Mouse (Mus musculus) heart, postnatal 0 days (tissue): ENCODE results near the gene Myod1. TPM values are rescaled to one million over a fixed set of nuclear protein-coding genes. Genes with fewer than 3 reads are reported as not detected.

Source experiments
- ATAC-seq: fragments of 200-750 bp; cut with Nextera tagmentation; 2 replicates; pipeline ENCODE4 v1.8.0; 2017; ENCODE audit warnings: low read depth, moderate number of reproducible peaks, moderate library complexity; ENCODE audit not compliant: insufficient read depth
- DNase-seq: peaks from one replicate; pipeline ENCODE4 v3.0.0-alpha.2; 2016; ENCODE audit warnings: low spot score
- H3K27ac ChIP-seq: fragments of 300-500 bp; sonication (generic); 2 replicates; pipeline ENCODE4 v1.5.1; 2014; ENCODE audit warnings: low read depth, mild to moderate bottlenecking
- H3K27me3 ChIP-seq: fragments of 300-500 bp; sonication (generic); 2 replicates; pipeline ENCODE4 v1.6.1; 2014; ENCODE audit warnings: low read length, mixed read lengths; ENCODE audit not compliant: control insufficient read depth, insufficient read depth
- H3K36me3 ChIP-seq: fragments of 300-500 bp; sonication (generic); replicated peaks from 2 replicates; pipeline ENCODE4 v1.6.1; 2014; ENCODE audit warnings: low read length, mixed read lengths; ENCODE audit not compliant: control insufficient read depth, insufficient read depth
- H3K4me1 ChIP-seq: fragments of 300-500 bp; sonication (generic); 2 replicates; pipeline ENCODE4 v1.6.1; 2014; ENCODE audit warnings: antibody characterized with exemption; ENCODE audit not compliant: control insufficient read depth, insufficient read depth
- H3K4me2 ChIP-seq: fragments of 300-500 bp; sonication (generic); 2 replicates; pipeline ENCODE4 v1.6.1; 2014; ENCODE audit warnings: low read depth, mild to moderate bottlenecking, low read length, moderate library complexity
- H3K4me3 ChIP-seq: fragments of 300-500 bp; sonication (generic); 2 replicates; pipeline ENCODE4 v1.5.1; 2014; ENCODE audit warnings: low read depth, low read length
- H3K9ac ChIP-seq: fragments of 300-500 bp; sonication (generic); replicated peaks from 2 replicates; pipeline ENCODE4 v1.6.1; 2014; ENCODE audit warnings: low read depth, low read length, mixed read lengths
- H3K9me3 ChIP-seq: fragments of 300-500 bp; sonication (generic); replicated peaks from 2 replicates; pipeline ENCODE4 v1.6.1; 2016; ENCODE audit warnings: low read length; ENCODE audit not compliant: control insufficient read depth
- CTCF ChIP-seq: IDR thresholded peaks from 2 replicates; pipeline ENCODE4 v1.5.1; 2016; ENCODE audit warnings: antibody characterized with exemption, control low read depth, low read depth
- EP300 ChIP-seq: IDR thresholded peaks from 2 replicates; pipeline ENCODE4 v1.6.1; 2016; ENCODE audit warnings: antibody characterized with exemption, low read depth
- WGBS: fragments of 180-500 bp; shearing (Covaris S2); extraction: QIAGEN DNeasy Blood & Tissue Kit; methylation state at CpG from one replicate; pipeline ENCODE4 v1.1.7; 2014; 5-methylcytosine and 5-hydroxymethylcytosine counted together
- polyA plus RNA-seq: library from polyadenylated mRNA; unstranded; fragments of >200 nt; fragmentation: Nextera tagmentation; extraction: Ambion mirVana; gene quantifications from 2 replicates; pipeline ENCODE4 v1.2.1, GENCODE M21; 2015
- total RNA-seq: library from RNA; depleted of rRNA; stranded (reverse); fragments of >200 nt; gene quantifications from 2 replicates; pipeline ENCODE4 v1.2.3, GENCODE M21; 2014; ENCODE audit warnings: low replicate concordance

Gene Myod1
- total and polyA plus RNA-seq, 2 experiments from 2014 or later, result not detected

DNA sequence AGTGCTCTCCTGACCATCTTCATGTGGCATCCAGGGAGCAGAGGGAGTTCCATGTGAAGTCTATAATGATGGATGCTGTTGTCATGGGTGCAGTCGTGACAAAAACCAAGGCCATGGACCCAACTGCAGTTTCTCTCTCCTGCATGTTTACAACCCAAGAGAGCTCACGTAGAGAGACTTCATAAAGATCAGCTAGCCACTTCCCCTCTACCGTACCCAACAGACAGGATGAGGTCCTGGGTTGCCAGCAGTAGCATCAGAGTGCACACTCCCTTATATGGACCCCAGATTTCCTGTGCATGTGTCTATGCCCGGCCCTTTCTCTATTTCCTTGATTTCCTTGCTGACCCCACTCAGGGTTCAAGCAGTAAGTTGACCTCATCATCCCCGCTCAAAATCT lies 15.4 kb downstream of the Myod1 start:
- TF ChIP-seq CTCF (no peak), EP300 (no peak)
- WGBS, result 43% methylated on average over 5 of the region's 5 CpGs
- H3K27me3 ChIP-seq, result peaks cover 36% of the 10 kb centered on the region

DNA sequence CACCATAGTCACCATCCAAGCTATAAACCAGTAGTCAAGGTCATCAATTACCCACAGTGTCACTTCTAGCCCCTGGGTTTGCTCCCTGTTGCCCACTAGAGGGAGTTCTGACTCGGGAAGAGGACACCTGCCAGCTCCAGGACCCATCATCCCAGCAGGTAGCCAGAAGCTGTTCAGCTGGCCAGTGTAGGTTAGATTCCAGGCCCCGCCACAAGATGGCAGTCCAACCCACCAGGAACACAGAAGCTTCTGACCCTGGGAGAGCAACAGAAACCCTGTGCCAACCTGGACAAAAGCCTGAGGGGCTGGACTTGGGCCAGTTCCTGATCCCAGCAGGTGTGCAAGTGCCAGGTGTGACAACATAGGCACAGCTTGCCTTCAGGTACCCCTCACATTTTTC lies 16.8 kb downstream of the Myod1 start:
- peaks cover 50% of the 10 kb centered on the region for H3K27me3 ChIP-seq
- 0% methylated on average over 2 of the region's 2 CpGs for WGBS
- no peak overlapping the region for H3K4me3 ChIP-seq
- DNase-seq (peak; percentile 41), ATAC-seq (peak; percentile 39)
- no peaks in the 10 kb centered on the region for H3K9me3 ChIP-seq
- no peak overlapping the region for H3K9ac ChIP-seq
- H3K36me3 ChIP-seq, result no peaks in the 10 kb centered on the region
- H3K27ac ChIP-seq, result no peak overlapping the region
- no peak overlapping the region for H3K4me2 ChIP-seq
- peaks cover 7% of the 10 kb centered on the region; the same call in 1 of the 2 replicates for H3K4me1 ChIP-seq
- TF ChIP-seq CTCF (peak; percentile 84), EP300 (no peak)

More for the DNA sequence above, 15.4 kb downstream of the Myod1 start:
- Histone ChIP-seq H3K4me1 (peaks cover 7% of the 10 kb centered on the region; the same call in 1 of the 2 replicates), H3K9me3 (no peaks in the 10 kb centered on the region), H3K9ac (no peak overlapping the region), H3K27ac (no peak overlapping the region), H3K4me3 (no peak overlapping the region), H3K4me2 (no peak overlapping the region), H3K36me3 (no peaks in the 10 kb centered on the region)
- DNase-seq, result no peak
- ATAC-seq, result no peak

DNA sequence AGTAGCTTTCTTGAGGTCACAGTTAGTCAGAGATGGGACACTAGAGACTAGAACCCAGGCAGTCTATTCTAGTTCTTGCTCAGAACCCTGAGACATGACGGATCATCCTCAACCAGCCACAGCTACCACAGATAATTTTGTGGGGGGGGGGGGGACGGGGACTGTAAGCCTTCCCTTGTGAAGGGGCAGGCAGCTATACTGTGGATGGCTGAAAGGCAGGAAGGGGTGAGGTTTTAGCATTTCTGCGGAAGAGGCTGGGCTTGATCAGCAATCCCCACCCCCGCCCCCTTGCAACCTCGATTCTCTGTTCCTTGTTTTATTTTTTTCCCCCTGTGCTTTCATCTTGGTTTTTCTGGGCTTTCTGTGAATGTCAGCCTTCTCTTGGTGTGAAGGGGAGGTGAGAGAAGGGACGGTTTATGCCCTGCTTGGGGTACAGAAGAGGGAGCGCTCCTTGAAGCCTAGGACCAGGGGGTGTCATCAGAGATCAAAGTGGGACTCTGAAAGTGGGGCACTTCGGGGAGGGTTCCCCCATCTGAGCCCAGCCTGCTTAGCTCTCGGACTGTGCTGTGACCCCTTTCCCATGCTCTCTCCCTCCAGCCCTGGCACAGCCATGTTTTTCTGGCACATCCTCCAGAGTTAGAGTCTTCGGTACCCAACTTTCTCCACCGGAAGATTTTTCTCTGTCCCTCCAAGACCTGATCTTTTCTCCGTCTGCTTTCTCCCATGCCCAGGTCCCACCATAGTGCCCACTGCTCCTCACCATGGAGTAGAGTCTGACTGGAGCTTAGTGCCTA lies 17.6 kb downstream of the Myod1 start:
- ATAC-seq (no peak), DNase-seq (no peak)
- Histone ChIP-seq H3K36me3 (no peaks in the 10 kb centered on the region), H3K9ac (no peak overlapping the region), H3K4me3 (no peak overlapping the region), H3K4me1 (peaks cover 7% of the 10 kb centered on the region; the same call in 1 of the 2 replicates), H3K27me3 (peaks cover 58% of the 10 kb centered on the region), H3K9me3 (no peaks in the 10 kb centered on the region), H3K4me2 (no peak overlapping the region), H3K27ac (no peak overlapping the region)
- WGBS, result 22% methylated on average over 12 of the region's 12 CpGs
- TF ChIP-seq EP300 (no peak), CTCF (no peak)

- Histone ChIP-seq H3K4me2 (no peak overlapping the region), H3K4me3 (no peak overlapping the region), H3K36me3 (no peaks in the 10 kb centered on the region), H3K27ac (no peak overlapping the region), H3K9ac (no peak overlapping the region), H3K27me3 (peaks cover 68% of the 10 kb centered on the region), H3K9me3 (no peaks in the 10 kb centered on the region), H3K4me1 (peaks cover 7% of the 10 kb centered on the region; the same call in 1 of the 2 replicates)
- no peak for TF ChIP-seq CTCF
- ATAC-seq (no peak), DNase-seq (no peak)
- WGBS, result 55% methylated on average over 4 of the region's 4 CpGs
Measured at GRCm38 (mm10) chr7:46394933-46395332, 18.7 kb downstream of the Myod1 start.

DNA sequence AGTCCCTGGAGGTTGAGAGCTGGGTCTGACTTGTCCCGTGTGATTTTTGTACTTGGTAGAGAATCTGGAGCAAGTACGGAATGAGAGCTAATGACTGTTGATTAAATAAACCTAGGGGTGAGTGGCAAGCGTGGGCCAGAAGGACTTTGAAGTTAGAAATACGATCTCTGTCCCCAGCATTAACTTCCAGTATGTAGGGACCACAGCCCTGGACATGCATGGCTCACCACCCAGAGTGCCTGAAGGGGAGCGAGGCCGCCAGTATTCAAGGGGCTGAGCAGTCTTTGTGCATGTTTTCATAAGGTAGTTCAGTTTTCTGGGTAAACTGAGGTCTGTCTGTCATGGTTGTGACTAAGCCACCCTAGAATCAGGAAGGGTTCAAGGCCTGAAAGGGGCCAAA lies 19.3 kb downstream of the Myod1 start:
- TF ChIP-seq EP300, result no peak
- TF ChIP-seq CTCF, result no peak
- Histone ChIP-seq H3K9ac (no peak overlapping the region), H3K27me3 (peaks cover 68% of the 10 kb centered on the region), H3K4me2 (no peak overlapping the region), H3K4me1 (peaks cover 7% of the 10 kb centered on the region; the same call in 1 of the 2 replicates), H3K9me3 (no peaks in the 10 kb centered on the region), H3K4me3 (no peak overlapping the region), H3K36me3 (no peaks in the 10 kb centered on the region), H3K27ac (no peak overlapping the region)
- DNase-seq (no peak), ATAC-seq (no peak)
- 40% methylated on average over 6 of the region's 6 CpGs for WGBS
